Mouse (Mus musculus) bone marrow, adult 2 months (tissue): ENCODE results near the gene Ino80e.

ENCODE experiments used
- CTCF ChIP-seq: fragments of 200-500 bp; IDR thresholded peaks from 2 replicates; pipeline ENCODE4 v1.5.1; 2011; ENCODE audit warnings: low read length, control low read depth; ENCODE audit not compliant: control insufficient read depth, insufficient read depth
- POLR2A ChIP-seq: fragments of 200-500 bp; IDR thresholded peaks from 2 replicates; pipeline ENCODE4 v1.6.1; 2011; ENCODE audit warnings: low read depth, mild to moderate bottlenecking, control low read depth, low read length, borderline replicate concordance; ENCODE audit not compliant: control insufficient read depth

DNA sequence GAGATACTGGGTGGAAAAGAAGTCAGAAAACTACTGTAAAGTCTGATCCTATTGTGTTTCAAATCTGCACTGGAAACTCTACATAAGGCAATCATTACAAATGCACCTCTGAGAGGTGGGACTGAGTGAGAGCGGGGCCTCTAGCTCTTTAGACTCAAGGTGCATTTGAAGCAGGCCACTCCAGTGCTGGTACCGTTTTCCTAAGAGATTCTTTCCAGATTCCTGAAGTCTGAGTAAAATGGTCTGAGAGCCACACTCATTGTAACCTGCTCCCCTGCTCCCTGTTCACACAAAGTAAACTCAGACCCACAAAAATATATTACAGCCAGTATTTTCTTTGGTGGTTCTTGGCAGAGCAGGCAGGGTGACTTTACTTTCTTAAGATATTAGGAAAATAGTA lies 5.4 kb upstream of the Ino80e start:
- no peak for TF ChIP-seq CTCF
- no peak for TF ChIP-seq POLR2A
